Mouse (Mus musculus): ENCODE results near the gene Lzts2.

Gene Lzts2

DNA sequence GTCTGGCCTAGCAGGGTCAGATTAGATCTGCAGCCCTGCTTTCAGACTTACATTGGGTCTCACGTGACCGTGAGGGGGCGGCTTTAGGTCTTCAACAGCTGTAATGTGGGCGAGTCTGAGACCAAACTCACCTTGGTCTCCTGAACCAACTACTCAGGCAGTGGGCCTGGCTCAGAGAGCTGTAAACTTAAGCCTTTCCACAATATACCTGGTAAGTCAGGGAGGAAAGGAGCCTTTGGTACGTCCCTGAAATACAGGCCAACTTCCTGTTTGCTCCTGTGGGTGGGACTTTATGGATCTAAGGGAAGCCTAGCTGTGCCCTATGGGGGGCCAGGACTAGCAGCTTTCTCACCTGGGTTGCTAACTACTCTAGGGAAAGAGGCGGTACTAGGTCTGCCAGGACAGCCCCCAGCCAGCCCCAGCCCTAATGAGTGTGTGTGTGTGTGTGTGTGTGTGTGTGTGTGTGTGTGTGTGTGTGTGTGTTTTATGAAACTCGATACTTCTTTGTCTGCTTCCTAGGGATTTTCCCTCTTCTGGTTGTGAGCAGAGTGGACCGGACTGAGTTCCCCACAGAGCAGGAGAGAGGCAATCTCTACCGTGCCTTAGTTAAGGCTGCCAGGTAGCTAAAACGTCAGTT is at the start of gene Lzts2:
Lzts2 (plus strand) TSS at position 80 of the 637 bp plus-strand sequence.
- peak; percentile 57 for DNase-seq (ENCODE audit: low read depth)

GRCm38 (mm10) chr19:44965978-44966377 is 48.2 kb upstream of the Lzts2 start:
- DNase-seq (ENCODE audit: low read depth) = no peak

- DNase-seq (ENCODE audit: low read depth) = no peak
These were observed 45.9 kb upstream of the Lzts2 start for GRCm38 (mm10) chr19:44968329-44968728.

DNA sequence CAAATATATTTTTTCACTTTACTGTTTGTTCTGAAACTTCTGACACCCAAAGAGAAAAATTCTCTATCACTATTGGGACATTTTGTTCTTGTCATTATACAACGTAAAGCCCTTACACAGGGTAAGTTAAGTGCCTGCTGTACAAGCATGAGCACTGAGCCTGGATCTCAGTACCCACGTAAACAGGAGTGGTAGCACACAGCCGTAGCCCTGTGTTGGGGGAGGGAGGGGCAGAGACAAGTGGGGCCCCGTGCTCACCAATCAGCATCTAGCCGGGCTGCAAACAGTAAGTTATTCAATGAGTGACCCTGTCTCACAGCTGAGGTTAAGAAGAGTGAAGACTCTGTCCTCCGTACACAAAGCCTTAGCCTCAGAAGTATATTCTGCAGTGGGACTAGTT is 37.6 kb upstream of the Lzts2 start:
- DNase-seq (ENCODE audit: low read depth) = no peak

DNA sequence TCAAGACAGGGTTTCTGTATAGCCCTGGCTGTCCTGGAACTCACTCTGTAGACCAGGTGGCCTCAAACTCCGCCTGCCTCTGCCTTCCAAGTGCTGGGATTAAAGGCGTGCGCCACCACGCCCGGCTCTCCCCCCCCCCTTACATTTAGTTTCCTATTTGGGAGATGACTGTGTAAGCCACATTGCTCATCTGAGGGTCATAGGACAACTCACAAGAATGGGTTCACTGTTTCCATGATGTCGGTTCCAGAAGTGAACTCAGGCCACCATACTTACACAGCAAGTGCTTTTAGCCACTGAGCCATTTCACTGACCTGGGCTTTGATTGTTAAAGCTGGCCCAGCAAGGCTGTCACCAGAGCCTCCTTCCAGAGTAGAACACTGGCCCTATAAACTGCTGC is 37.1 kb upstream of the Lzts2 start:
- DNase-seq (ENCODE audit: low read depth) = no peak

- DNase-seq (ENCODE audit: low read depth) = no peak
These were observed 33.4 kb upstream of the Lzts2 start for GRCm38 (mm10) chr19:44980787-44981186.

DNA sequence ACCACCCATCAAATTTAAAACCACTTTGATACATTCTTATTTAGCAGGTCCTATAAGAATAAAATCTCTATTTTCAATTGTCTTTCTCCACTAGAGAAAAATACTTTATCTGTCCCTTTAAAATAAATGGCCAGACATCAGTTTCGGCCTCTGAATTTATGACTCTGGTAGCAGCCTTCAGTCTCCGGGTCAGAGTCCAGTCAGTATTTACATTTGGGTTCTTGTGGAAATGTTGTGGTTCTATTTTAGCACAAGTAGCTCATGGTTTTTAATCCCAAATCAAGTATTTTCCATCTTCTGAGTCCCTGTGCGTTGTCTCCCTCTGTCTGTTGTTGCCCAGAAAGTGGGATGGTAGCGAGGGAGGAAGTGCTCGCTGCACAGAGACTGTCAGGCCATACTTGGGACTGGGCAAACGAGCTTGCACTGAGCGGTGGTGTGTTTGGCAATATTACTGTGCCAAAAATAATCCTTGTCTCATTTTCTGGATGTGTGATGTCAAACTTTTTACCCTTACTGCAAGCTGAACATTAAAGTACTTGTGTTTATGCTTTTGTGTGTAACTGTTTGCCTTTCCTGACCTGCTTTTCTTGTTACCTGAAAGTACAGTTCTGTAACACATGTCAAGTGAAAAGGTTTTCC is 31.6 kb upstream of the Lzts2 start:
- no peak for DNase-seq (ENCODE audit: low read depth)

GRCm38 (mm10) chr19:44983366-44983765 is 30.8 kb upstream of the Lzts2 start:
- DNase-seq (ENCODE audit: low read depth) = no peak

- no peak for DNase-seq (ENCODE audit: low read depth)
These were observed 29.8 kb upstream of the Lzts2 start for GRCm38 (mm10) chr19:44984420-44984819.

DNA sequence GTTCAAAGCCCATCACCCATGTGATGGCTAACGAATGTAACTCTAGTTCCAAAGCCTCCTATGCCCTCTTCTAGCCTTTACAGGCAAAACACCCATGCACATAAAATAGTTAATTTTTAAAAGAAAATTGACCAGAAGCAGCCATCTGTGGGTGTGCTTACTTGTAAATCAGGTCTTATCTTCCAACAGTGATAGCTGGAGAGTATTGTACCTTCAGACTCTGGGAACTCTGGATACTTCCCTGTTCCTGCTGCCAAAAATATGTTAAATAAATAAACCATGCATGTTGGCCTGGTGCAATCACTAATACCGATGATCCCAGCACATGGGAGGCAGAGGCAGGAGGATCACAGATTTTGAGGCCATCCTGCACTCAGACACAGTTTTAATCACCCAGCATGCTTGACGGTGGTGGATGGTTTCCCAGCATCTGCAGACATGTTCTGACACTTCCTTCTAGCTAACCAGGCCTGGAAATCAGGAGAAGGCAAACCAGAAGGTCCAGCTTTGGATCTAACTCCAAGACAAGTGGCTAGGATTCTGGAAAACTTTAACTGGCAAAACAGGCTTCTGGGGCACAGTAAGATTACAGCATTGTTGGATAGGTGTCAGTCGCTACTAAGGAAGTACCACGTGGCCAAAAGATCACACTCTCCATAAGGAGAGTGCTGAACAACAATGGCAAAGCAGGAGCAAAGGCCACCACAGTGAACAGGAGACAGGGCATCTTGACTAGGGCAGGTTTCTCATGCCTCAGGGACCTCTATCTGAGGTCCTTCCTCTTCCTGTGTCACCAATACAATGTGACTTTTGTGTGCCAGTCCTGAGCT is 28.8 kb upstream of the Lzts2 start:
- no peak for DNase-seq (ENCODE audit: low read depth)

GRCm38 (mm10) chr19:44987004-44987403 is 27.2 kb upstream of the Lzts2 start:
- no peak for DNase-seq (ENCODE audit: low read depth)

- no peak for DNase-seq (ENCODE audit: low read depth)
These were observed 26.4 kb upstream of the Lzts2 start for GRCm38 (mm10) chr19:44987851-44988250.

GRCm38 (mm10) chr19:44988321-44988720 is 25.9 kb upstream of the Lzts2 start:
- no peak for DNase-seq (ENCODE audit: low read depth)

DNA sequence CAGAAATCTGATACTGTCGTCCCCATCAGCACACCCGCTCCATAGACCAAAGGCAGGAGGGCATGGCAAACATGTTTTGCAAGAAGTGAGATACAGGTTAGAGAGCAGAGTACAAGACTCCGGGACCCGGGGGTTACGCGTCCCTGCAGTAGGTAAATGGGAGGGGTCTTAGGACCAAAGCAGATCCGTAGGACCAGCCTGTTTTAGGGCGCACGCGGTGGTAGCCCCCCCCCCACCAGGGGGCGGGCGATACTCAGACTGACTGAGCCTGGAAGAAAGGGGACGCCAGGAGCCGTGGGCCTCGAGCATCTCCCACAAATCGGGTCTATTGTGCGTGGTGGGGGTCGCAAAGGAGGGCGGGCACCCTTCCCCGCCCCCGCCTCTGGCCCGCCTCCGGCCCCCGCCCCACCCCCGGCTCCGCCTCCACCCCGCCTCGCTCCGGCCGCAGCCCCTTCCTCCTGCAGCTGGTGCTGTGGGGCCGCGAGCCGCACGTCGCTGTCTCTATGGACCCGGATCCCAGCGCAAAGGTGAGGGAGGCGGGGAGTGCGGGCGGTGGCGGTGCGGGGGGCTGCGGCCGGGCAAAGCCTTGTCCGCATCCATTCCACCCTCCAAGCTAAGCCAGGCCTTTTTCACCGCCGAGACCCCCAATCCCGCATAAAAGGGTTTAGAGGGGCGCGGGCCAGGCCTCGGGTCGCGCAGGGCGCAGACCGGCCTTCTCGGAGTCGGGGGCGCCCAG is 25.2 kb upstream of the Lzts2 start, which contains the start of gene Sema4g:
Sema4g (plus strand) TSS at position 271 of the 736 bp plus-strand sequence.
- peak; percentile 41 for DNase-seq (ENCODE audit: low read depth)

GRCm38 (mm10) chr19:44989567-44990495 is 24.4 kb upstream of the Lzts2 start:
- DNase-seq (ENCODE audit: low read depth) = no peak

- DNase-seq (ENCODE audit: low read depth) = no peak
These were observed 23.2 kb upstream of the Lzts2 start for GRCm38 (mm10) chr19:44991031-44991430.

DNA sequence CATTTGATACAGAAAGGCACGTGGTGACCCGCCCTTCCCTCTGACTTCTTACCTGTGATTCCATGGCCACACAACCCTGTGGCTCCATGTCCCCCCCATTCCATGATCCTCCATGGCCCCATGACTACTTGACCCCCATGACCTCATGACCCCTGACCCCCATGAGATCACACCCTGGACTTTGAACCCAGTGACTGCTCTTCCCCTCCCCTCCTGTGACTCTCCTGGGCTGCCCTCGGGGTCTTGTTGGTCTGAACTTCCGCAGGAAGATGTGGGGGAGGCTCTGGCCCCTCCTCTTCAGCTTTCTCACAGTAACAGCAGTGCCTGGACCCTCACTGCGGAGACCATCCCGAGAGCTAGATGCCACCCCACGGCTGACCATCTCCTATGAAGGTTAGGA is 22.0 kb upstream of the Lzts2 start:
- no peak for DNase-seq (ENCODE audit: low read depth)

DNA sequence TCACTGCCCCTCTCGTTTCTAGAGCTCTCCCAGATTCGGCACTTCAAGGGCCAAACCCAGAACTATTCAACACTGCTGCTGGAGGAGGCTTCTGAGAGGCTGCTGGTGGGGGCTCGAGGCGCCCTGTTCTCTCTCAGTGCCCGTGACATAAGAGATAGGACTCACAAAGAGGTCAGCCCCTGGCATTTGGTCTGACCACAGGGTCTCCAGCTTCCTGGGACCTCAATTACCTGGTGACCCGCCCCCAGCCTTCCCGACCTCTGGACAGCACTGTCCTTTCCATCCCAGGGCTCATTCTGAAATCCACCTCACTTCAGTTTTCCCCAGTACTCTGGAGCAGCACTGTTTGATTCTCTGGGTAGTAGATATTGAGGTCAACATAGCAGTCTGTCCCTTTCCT is 21.5 kb upstream of the Lzts2 start:
- DNase-seq (ENCODE audit: low read depth) = no peak

- no peak for DNase-seq (ENCODE audit: low read depth)
These were observed 16.4 kb upstream of the Lzts2 start for GRCm38 (mm10) chr19:44997786-44998185.

- no peak for DNase-seq (ENCODE audit: low read depth)
These were observed 14.6 kb upstream of the Lzts2 start for GRCm38 (mm10) chr19:44999647-45000046.

- DNase-seq (ENCODE audit: low read depth) = no peak
These were observed 11.9 kb upstream of the Lzts2 start for GRCm38 (mm10) chr19:45002301-45002700.
